Mouse (Mus musculus): ENCODE measurements at regions not wholly inside any gene's neighbourhood (a gene's known extent, or its start where the extent isn't known, plus 50 kb on each side); places are given as distances from the start of the nearest gene placed in this dataset.

DNA sequence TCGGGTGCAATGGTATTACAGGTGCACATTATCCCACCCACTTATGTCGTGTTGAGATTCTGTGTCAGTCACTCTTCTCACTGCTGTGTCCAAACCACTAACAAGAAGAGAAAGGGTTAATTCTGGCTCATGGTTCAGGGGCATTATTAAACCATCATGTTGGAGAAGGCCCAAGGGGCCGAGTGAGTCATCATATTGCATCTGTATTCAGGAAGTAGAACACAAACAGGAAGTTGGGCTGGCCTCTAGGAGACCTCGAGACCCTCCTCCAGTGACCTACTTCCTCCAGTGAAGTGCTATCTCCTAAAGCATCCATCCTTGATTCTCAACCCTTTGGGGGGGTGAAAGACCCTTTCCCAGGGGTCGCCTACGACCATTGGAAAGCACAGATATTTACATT lies 154.8 kb upstream of the Mki67 start:
- no peak for ATAC-seq (ENCODE audit: extremely low read depth, insufficient number of reproducible peaks, low FRiP score, poor library complexity, severe bottlenecking)

DNA sequence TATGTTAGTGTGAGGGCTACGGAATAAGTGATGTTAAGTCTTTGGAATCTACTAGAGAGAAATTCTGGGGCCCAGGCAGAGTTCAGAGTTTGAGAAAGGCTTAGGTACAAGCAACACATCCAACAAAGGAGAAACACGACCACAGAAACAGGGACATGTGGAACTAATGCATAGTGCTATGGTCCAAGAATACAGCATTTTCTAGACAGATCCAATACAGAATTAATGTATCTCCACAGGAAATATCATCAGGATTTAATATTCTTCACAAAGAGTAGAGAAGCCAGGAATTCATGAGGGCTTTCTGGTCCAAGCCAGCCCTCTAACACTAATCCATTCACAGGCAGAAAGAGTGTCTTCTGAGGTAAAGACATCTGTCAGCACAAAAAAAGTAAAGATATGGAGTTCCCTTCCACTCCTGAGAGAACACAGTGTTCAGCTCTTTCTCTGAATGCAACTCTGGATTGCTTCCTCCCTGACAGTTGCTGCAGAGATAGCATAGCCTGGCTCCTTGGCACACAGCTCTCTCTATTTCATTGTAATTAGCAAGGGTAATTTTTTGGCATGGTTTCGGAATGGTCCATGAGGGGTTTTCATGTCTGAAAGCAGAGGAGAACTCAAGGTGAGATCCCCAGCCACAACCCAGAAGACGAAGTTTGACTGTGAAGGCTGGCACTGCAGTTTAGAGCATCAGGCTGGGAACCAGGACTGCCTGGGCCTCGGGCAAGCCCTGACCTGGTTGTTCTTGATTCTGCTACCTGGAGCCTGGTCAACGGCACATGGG lies 161.1 kb upstream of the Mki67 start:
- ATAC-seq (ENCODE audit: extremely low read depth, insufficient number of reproducible peaks, low FRiP score, poor library complexity, severe bottlenecking): no peak

GRCm38 (mm10) chr7:135878750-135879149 lies 162.6 kb upstream of the Mki67 start:
- ATAC-seq (ENCODE audit: extremely low read depth, insufficient number of reproducible peaks, low FRiP score, poor library complexity, severe bottlenecking): no peak

DNA sequence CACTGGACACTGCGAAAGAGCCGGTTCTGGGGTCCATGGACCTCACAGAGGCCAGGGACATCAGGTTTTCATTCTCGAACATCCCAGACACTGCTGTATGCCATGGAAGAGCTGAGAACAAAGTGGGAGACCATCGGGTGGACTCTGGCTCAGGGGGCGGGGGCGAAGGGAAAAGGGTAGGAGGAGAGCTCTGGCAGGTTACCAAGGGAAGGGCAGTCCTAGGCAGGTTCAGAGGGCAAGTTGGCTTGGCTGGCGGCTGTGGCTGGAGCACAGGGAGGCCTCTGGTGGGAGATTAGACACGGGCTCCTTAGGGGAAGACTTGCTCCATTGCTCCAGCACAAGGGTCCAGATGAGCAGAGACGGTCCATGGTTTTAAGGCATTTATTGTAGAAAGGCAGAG lies 164.3 kb upstream of the Mki67 start:
- ATAC-seq (ENCODE audit: extremely low read depth, insufficient number of reproducible peaks, low FRiP score, poor library complexity, severe bottlenecking): no peak

GRCm38 (mm10) chr7:135882306-135882705 lies 166.1 kb upstream of the Mki67 start:
- no peak for ATAC-seq (ENCODE audit: extremely low read depth, insufficient number of reproducible peaks, low FRiP score, poor library complexity, severe bottlenecking)

GRCm38 (mm10) chr7:135888598-135888997 lies 172.4 kb upstream of the Mki67 start:
- ATAC-seq (ENCODE audit: extremely low read depth, insufficient number of reproducible peaks, low FRiP score, poor library complexity, severe bottlenecking): no peak

DNA sequence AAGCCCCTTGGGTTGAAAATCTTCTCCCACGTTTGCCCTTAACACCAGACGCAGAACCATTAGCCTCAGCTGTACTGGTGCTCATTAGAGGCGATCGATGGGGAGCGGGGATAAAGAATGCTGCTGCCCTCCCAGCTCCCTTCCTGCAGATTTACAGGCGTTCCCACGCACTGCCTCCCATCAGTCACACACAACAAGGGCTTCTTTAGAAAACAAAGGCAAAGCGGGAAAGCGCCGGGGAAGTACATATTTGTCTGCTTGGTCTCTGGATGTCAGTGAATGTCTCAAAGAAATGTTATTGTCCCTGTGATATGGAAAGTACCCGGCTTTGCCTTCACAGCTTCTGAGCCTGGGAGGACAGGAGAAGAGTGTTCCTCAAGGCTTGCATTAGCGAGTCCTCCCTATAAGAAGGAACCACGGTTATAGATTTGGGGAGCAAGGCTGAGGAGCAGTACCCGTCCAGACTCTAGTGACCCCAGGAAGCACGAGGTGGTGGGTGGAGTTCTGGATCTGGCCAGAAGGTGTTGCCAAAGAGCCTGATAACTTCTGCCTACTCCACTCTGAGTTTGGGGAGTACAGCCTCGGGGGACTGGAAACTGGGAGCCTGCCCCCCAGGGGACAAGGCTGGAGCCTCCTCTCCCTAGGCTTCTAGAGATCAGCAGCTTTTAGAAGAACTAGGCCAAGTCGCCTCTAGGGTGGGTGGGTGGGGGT lies 173.0 kb upstream of the Mki67 start:
- no peak for ATAC-seq (ENCODE audit: extremely low read depth, insufficient number of reproducible peaks, low FRiP score, poor library complexity, severe bottlenecking)

- no peak for ATAC-seq (ENCODE audit: extremely low read depth, insufficient number of reproducible peaks, low FRiP score, poor library complexity, severe bottlenecking)
These were observed 182.7 kb upstream of the Mki67 start for GRCm38 (mm10) chr7:135898876-135899275.

DNA sequence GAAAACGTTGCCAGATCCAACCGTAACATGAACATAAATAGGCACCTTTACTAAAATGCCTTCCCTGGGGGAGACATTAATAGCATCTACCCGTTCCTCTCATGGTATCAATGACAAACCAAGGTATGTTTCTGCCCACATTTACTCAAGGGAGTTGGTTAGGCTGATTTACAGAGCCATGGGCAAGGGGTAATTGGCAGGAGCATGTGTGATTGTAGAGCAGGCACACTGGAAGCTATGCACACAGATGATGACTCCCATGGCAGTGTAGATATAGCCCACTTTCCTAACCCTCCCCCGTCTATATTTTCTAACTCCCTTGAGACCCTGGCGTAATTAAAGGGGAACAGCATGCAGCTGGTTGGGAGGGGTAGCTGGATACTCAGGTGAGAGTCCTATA lies 183.6 kb upstream of the Mki67 start:
- no peak for ATAC-seq (ENCODE audit: extremely low read depth, insufficient number of reproducible peaks, low FRiP score, poor library complexity, severe bottlenecking)

DNA sequence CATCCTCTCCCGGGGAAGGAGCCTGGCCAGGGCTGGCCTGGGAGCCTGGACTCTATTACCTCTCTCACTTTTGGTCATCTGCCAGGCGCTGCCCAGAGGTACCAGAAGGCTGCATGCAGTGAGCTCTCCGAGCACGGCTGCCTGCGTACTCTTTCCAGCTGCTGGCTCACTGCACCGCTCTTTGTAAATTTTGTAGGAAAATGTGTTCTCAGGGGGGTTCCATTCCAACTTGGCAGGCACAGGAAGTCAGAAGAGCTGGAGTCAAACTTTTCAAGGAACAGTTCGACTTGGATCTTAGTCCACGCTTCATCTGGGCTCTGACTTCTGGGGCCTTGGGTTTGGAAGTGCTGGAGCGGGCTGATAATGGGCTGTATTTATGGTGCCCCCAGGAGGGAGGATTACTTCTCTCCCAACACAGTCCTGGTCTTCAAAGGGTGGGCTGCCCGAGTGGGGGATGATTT lies 184.7 kb upstream of the Mki67 start:
- ATAC-seq (ENCODE audit: extremely low read depth, insufficient number of reproducible peaks, low FRiP score, poor library complexity, severe bottlenecking): no peak

DNA sequence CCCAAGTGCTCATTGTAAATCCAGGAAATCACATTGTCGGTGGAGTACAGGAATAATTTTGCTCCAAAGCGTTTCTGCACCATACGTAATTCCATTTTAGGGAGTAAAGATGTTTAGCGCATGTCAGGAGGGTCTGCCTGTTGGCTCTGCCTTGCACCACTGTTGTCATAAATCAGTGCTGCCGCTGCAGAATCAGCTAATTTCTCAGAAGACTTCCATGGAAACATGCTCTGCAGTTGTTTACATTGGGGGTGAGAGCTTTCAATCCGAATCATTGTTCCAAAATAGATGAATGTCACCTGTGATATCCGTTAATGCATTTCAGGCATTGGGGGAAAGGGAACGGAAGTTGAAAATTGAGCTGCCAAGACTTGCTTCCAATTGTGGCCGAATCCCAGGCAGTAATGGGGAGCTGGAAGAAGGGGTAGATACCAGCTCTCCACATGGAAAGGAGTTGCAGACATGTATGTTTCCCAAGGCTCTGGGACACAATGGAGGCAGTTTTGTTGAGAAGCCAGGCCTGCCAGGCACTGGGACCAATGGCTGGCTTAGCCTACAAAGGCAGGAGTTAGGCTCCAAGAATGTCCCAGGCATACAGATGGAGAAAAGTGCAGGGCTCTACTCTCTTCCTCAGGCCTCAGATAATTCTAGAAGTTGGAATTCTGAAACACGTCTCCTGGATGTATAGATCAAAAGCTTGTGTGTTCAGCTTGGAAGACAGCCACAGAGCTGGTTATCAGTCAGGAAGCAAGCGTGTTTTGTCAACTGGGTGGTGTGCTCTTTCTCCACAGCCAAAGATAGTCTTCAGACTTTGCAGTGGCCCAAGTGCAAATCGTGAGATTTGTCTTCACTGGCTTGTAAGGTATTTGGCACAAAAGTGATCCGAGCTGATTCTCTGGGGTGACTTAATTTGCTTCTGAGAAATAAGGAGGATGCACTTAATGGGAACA lies 186.2 kb upstream of the Mki67 start:
- ATAC-seq (ENCODE audit: extremely low read depth, insufficient number of reproducible peaks, low FRiP score, poor library complexity, severe bottlenecking): no peak

DNA sequence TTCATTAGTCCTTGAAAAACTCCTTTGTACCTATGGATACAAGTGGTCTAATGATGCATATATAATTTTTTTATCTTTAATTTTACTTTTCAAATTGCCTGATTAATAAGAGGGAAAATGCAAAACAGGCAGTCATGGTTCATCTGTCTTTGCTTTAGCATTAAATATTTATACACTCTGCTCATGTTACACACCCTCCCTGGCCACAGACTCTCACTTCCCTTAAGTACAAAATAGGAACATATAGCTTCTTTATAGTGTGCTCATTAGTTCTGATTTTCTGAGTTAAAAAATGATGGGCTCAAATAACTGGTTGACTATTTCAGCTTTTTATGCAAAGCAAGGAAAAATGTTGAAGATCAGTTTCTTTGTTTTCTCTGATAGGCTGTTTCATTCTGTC lies 195.2 kb upstream of the Mki67 start:
- ATAC-seq (ENCODE audit: extremely low read depth, insufficient number of reproducible peaks, low FRiP score, poor library complexity, severe bottlenecking): no peak

DNA sequence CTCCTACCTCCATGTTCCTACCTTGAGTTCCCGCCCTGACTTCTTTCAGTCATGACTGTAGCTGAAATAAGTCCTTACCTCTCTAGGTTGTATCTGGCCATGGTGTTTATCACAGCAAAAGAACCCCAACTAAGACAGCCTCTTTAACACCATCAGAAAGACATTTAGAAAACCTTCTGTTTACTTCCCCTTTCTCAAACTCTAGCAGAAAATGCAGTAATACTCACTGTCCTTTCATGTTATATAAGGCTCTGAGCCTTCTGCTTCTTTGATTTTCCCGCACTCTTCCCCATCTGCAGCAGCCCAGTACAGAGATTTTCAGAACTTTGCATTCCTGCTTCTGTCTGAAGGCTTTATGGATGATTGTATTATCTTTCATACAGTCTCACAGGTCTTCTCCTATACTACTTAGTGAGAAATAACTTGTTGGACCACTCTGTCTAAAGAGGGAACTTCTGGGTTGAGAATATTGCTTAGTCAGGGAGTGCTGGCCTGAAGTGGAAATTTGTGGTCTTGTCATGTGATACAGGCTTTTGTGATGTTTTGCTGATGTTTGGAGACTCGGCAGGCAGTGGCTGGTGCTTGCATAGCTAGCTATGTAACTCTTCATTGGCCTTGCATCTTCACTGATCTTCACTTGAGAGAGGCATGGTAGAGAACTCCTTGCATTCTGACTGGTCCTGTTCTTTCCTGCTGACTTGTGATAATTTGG lies 197.9 kb upstream of the Mki67 start:
- ATAC-seq (ENCODE audit: extremely low read depth, insufficient number of reproducible peaks, low FRiP score, poor library complexity, severe bottlenecking): no peak

DNA sequence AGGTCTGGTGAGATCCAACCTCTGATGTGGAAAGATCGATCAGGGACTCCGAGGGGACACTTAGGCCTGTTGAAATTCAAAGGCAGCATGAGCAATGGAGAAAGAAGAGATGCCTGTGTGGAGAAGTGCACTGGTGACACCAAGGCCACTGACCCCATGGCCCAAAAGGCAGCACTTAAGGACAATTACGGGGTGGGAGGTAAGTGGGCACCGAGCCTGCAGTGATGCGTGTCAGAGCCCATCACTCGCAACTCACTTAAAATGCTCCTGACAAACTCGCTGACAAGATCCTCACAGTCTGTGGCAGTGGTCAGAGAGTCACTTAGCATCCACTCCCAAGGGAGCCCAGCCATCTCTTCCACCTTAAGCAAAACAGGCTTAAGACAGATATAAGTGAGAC lies 207.7 kb upstream of the Mki67 start:
- ATAC-seq (ENCODE audit: extremely low read depth, insufficient number of reproducible peaks, low FRiP score, poor library complexity, severe bottlenecking): no peak

- no peak for ATAC-seq (ENCODE audit: extremely low read depth, insufficient number of reproducible peaks, low FRiP score, poor library complexity, severe bottlenecking)
These were observed 208.5 kb upstream of the Mki67 start for GRCm38 (mm10) chr7:135924641-135925040.

GRCm38 (mm10) chr7:135930091-135930490 lies 213.9 kb upstream of the Mki67 start:
- no peak for ATAC-seq (ENCODE audit: extremely low read depth, insufficient number of reproducible peaks, low FRiP score, poor library complexity, severe bottlenecking)

GRCm38 (mm10) chr7:135932595-135933175 lies 216.5 kb upstream of the Mki67 start:
- no peak for ATAC-seq (ENCODE audit: extremely low read depth, insufficient number of reproducible peaks, low FRiP score, poor library complexity, severe bottlenecking)

- no peak for ATAC-seq (ENCODE audit: extremely low read depth, insufficient number of reproducible peaks, low FRiP score, poor library complexity, severe bottlenecking)
These were observed 219.0 kb upstream of the Mki67 start for GRCm38 (mm10) chr7:135935180-135935579.

DNA sequence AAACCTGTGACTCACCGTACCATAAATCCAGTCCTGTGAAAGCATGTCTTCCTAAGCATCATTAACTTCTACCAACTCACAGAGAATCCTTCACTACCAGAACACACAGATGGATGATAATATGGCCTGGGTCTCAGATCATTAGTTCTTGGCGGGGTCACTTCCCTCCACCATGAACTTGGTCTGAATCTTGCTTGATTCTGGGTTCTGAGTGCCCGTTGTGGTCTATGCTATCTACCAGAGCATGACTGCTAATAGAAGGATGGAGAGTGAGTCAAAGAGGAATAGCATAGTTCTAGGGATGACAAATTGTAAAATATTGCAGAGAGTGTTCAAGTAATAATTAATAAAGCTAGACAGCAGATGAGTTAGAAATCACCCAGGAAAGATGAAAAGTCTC lies 221.3 kb upstream of the Mki67 start:
- no peak for ATAC-seq (ENCODE audit: extremely low read depth, insufficient number of reproducible peaks, low FRiP score, poor library complexity, severe bottlenecking)
